Mouse (Mus musculus) brain, adult 2 months (tissue): ENCODE measurements around the gene Dbx1.

ENCODE experiments used
- DNase-seq: peaks from one replicate; pipeline ENCODE4 v3.0.0; 2011; ENCODE audit warnings: low read depth, low spot score

Gene Dbx1

DNA sequence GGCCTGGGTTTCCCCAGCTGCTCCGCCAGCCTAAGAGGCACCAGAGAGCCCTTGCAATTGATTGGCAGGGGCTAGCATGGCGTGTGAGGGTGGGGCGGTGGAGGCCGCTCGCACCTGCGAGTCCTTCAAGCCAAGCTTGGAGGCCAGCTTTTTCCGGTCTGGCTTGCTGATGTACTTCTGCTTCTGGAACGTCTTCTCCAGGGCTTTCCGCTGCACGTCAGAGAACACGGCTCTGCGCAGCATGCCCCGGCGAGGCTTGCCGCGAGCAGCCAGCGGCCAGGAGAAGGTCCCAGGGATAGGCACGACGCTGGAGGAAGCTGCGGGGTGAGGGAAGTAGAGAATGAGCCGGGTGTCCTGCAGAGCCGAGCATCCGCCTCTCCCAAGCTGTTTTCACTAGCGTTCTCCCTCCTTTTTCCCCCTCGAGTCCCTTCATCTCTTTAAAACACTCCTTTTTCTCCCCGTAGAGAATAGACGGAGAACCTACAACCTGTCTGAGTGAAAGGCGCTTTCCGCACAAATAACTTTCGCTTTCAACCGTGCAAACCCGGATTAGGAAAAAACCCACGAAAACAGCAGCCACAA, 3.2 kb downstream of the Dbx1 start:
- DNase-seq = no peak

DNA sequence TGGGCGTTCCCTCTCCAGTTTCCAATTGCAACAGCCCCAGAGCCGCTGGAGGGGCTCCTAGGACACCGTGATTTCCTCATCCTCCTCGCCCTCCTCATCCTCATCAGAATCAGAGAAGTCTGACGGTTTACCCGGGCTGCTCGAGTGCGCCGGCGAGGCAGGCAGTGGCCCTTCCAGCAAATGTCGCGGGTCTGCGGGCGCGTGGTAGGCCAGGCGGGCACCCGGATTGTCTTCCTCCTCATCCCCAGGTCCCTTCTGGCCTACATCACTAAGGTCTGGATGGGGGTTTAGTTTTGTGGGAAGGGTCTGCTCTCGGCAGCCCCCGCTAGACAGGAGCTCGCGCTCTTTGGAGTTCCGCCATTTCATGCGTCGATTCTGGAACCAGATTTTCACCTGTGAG, 4.3 kb downstream of the Dbx1 start:
- DNase-seq = no peak

DNA sequence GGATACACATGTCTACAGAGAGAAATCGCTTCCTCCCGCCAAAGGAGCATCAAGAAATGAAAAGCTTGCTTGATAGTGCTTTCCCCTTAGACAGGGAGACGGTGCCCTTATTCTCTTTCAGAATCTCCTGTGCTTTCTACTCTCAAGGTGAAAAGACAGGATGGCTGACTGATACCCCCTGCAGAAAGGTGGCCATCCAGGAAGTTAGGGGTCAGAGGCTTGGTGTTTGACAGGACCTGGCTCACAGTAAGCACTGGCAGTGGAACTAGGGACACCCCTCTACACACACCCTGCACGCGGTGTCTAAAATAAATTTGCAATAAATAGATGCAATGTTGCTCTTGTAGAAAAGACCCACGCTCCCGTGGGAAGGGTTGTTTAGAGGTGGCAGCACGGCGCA, 4.8 kb downstream of the Dbx1 start:
- no peak for DNase-seq

DNA sequence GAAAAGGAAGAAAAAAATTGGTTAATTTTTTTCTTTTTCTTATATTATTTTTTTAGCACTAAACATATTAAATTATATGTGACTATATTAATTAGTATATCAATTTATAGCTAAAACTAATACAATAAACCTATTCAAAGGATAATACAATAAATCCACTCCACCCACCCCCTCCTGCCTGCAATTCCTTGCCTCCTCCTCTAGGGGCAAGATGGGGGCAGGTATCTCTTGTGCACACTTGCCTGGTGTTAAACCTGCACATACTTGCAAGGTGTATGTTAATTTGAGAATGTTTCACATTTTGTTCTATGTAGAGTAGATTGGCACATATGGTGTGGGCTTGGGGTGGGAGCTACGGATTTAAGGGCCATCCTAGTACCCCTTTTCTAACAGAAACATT, 16.5 kb downstream of the Dbx1 start:
- no peak for DNase-seq

- DNase-seq = no peak
These were observed 19.6 kb downstream of the Dbx1 start for GRCm38 (mm10) chr7:49617087-49617486.

DNA sequence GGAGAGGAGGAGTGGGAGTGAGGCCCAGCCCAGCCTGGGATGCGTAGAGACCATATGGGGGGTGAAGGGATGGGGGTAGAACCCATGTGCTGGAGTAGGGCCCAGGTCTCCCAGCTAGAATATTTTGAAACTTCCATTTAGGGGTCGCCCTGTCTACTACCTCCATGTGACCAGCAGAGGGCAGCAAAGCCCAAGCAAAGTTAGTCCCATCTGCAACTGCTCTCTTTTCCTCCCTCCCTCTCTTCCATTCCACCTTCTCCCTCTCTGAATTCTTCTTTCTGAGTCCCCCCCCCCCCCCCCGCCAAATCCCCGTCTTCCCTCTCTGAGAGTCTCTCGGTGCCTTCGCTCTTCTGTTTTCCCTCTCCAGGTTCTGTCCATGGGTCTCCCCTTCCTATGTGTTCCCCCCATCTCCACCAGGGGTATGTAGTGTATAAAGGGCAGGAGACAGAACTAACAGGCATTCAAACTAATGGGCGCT, 20.4 kb downstream of the Dbx1 start:
- peak; percentile 82 for DNase-seq

- DNase-seq = peak; percentile 59
These were observed 31.5 kb downstream of the Dbx1 start for GRCm38 (mm10) chr7:49604965-49605795.

DNA sequence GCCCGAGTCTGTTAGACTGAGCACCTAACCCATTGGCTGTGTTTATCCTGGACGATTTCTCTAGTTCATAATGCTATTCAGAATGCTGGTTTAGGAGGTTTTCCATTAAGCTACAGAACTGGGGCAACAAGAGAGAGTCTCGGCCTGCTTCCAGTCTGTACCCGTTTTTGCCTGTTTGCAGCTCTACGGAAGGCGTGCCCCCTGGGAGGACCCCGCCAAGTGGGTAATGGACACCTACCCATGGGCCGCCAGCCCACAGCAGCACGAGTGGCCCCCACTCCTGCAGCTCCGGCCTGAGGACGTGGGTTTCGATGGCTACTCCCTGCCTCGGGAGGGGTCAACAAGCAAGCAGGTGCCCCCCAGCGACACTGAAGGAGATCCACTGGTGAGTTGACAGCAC, 32.4 kb downstream of the Dbx1 start:
- peak; percentile 3 for DNase-seq

DNA sequence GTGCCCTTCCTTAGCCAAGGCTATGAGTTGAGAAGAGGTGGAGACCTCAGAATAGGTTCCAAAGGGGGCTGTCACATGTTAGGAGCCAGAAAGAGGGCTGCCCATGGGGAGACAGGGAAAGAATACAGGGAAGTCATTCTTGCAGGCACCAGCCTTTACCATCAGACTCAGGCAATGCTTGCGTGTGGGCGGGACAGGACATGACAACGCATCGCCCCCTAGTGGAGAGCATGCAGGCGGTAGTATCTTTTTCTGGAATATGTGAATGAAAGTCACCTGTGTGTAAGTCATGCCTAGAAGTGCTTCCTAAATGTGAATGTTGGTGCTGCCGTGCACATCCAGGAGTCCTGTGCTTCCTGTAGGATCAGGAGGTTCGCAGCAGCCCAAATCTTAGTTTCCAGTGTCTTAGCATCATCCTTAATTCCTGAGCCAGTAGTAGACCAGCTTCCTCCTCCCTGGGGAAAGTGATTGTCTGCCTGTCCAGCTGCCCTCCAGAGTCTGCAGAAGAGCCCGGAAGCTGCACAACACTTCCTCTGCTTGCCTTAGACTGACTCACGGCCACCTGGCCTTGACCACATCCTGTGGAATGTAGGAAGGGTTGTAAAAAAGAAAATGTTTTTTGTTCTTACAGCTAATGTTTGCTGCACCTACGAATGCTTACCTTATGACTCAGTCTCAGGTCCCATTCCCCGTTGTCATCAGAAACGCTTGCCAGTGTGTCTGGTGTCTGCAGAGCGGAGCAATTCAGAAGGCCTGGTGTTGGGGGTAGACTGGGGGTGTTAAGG, 35.3 kb downstream of the Dbx1 start:
- peak; percentile 94 for DNase-seq

DNA sequence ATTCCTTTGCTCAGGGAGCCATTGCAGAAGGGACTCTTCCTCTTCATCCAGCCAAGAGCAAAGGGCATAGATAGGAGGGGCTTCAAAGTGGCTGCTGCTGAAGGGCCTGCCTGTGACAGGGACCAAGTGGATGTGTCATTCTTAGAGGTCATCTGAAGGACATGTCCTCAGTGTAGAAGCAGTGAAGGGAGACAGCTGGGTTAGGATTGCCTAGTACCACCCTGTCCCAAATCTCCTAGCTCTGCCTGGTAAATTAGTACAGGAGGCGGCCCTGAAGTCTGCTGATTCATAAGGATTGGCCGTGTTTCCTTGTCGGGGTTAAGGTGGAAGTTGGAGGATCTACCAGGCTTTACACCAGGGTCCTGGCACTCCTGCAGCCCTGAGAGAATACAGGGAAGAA, 36.7 kb downstream of the Dbx1 start:
- no peak for DNase-seq

GRCm38 (mm10) chr7:49598225-49598624, 38.4 kb downstream of the Dbx1 start:
- peak; percentile 43 for DNase-seq

DNA sequence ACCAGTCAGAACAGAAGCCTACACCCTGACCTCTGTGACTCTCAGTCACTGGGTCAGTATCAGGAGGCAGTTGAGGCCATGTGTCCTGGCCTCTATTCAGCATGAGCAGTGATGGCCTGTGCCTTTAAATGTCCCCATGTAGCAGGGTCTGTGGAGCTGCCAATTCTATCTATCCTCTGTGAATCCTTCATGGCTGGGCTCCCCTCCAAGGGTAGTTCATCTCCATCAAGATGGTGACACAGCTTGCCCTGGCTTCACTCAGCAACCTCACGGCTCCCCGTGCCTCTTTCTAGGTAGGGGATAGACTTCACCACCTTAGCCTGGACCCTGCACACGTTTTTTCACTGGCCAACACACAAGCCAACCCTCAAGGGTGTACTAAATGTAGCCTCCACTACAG, 38.9 kb downstream of the Dbx1 start:
- peak; percentile 56 for DNase-seq

- DNase-seq = peak; percentile 57
These were observed 47.0 kb downstream of the Dbx1 start for GRCm38 (mm10) chr7:49589635-49590034.

DNA sequence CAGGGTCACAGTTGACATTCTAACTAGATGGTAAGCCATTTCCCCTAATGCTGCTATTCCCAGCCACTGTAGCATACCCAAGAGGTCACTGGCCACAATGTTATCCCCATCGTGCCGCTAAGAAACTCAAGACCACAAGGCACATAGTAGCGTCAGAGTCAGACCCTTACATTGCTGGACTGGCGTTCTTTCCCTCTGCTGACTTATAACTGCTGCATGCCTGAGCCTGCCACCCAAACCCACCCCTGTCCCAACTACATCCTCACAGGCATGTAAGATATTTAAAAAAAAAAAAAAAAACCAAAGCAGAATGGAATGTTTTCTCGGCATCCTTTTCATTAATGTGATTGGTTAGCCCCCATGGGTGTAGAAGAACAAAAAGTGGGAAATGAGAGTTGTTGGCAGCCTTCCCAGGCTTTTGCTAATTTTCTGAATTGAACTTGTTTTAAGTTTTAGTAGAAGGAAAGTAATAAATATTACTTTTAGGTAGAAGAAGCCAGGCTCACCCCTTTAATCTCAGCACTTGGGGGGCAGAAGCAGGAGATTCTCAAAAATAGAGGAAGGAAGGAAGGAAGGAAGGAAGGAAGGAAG, 50.0 kb downstream of the Dbx1 start:
- no peak for DNase-seq

- no peak for DNase-seq
These were observed 53.5 kb downstream of the Dbx1 start for GRCm38 (mm10) chr7:49583176-49583575.

DNA sequence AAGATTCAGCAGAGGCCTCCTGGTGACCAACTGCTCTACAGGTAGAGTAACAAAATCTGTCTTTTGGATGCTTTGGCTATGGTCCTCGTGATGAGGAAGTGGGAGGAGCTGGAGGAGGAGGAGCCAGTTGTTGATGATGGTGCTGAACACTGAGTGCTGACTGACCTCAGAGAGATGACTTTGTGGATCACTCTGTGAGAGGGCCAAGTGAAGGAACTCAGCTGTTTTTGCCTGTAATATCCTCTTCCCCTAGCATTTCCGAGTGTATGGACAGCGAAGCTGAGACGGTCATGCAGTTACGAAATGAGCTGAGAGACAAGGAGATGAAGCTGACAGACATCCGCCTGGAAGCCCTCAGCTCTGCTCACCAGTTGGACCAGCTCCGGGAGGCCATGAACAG, 54.1 kb downstream of the Dbx1 start:
- DNase-seq = no peak

DNA sequence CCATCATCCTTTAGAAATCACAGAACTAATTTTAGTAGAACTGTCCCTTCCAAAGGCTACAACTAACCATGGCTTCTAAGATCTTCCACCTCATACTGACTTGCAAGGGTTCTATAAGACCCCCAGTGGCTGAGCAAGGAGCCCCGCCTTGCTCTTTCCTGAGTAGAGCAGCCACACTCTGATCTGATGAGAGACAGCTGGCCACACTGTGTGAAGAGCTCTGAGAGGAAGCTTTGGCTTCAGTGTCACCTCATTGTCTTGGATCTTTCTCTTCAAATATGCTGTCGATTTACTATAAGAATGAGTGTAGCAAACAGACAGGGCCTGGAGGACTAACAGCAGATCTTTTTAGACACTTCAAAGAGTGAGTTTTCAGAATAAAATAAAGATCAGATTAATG, 54.7 kb downstream of the Dbx1 start:
- no peak for DNase-seq
